Mouse (Mus musculus) right cerebral cortex, postnatal 10 days (tissue): Measurements from ENCODE around the gene Cd163l1.

Experiments used
- DNase-seq, 2 experiments: peaks; one replicate each; pipeline ENCODE4 v3.0.0; 2021; ENCODE audit warnings: low spot score in 2 of 2

The Cd163l1 gene

DNA sequence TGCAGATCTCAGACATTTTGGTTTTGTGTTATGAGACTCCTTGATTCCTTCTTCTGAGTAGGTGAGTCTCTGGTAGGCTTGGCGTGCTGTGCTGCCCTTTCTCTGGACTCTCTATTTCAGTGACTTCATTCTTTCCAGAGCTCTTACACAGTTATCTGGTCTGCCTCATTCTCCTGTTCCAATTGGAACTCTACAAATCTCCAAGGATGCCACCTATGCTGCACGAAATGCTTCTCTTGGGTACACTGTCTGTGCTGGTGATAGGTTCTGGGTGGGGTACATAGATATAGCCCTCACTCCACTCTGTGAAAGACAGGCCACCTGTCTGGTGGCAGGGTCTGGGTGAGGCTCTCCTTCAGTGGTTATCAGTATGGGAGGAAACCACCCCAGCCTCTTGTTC, at the start of gene Cd163l1:
Gene Cd163l1 (plus strand): TSS at position 301 of the 400 bp plus-strand sequence.
- no peak for DNase-seq

GRCm38 (mm10) chr7:140169386-140169785, 48.7 kb upstream of the Cd163l1 start:
- DNase-seq, result no peak

- DNase-seq, result no peak
Measured at GRCm38 (mm10) chr7:140170863-140171262, 47.2 kb upstream of the Cd163l1 start.

DNA sequence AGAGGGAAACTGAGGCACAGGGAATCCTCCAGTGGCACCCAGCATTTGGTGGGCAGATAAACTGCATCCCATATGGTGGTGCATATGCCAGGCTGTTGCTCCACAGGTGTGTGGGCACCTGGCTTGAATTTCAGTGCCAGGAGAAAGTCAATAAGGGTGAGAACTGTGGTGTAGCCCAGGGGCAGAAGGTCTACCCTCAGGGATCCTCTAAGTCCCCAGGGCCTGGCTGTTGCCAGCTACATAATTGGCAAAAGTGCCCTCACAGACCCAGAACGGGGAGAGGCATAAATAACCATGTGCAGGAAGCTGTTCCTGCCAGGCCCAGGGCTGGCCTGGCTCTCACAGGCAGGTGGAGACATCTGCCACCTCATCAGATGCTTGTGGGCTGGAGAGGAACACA, 45.1 kb upstream of the Cd163l1 start, which contains the start of gene Olfr523:
Gene Olfr523 (plus strand): TSS at position 282 of the 400 bp plus-strand sequence.
- no peak for DNase-seq

- DNase-seq, result no peak
Measured at GRCm38 (mm10) chr7:140179176-140179575, 38.9 kb upstream of the Cd163l1 start.

DNA sequence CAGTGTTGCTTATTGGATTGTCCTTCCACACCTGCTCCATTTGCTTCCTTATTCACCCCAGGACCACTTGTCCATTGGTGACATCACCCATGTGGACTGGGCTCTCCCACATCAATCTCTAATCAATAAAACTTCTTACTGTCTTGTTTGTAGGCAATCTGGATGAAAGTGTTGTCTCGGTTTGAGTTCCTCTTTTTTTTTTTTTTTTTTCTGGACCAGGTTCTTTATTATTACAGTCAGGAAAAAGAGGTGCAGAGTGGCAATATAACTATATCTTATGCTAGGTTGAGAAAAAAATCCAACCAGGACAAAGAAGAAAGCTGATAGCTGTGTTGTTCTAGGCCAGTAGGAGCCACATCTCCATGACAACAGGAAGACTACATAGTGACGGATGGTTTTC, 37.4 kb upstream of the Cd163l1 start:
- no peak for DNase-seq

- DNase-seq, result no peak
Measured at GRCm38 (mm10) chr7:140184206-140184605, 33.9 kb upstream of the Cd163l1 start.

DNA sequence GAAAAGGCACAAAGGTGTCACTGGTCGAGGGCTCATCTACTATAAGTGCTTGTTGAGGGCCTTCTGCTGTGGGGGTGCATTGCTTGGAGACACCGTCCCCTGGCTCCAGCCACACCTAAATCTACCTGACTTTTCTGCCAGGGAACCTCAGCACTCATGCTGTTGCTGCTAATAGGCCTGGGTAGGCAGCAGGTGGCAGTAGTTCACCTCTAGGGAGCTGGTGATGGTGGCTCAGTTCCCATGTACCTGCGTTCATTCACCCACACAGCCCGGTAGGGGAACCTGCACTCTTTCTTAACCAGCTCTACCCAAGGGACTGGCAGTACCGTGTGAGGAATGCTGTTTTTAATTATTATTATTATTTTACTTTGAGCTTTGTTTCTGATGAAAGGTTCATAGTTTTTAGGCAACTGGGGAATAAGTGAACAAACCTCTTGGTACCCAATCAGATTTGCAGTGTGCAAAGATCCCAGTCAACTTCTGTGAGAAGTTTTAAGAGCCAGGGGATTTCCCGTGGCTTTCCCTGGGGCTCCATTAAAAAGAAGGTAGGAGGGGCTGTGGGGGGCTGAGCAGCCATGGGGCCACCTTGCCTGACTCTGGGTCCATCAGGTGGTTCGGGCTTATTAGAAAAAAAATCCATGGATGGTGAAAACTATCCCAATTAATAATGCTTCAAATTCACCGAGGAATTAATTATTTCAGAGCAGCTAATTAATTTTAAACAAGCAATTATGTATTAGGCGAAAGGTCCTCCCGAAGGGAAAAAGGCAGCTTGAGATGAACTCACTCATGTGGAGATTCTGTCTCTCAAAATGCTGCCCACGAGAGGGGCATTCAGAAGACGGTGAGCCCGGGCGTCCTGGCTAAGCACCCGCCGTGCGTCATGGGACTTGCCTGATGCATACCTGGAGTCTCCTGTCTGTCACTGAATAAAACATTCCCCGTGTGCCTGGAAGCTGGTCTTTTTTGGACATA, 31.1 kb upstream of the Cd163l1 start:
- peak in 1 of 2 experiments; percentile 60 for DNase-seq

DNA sequence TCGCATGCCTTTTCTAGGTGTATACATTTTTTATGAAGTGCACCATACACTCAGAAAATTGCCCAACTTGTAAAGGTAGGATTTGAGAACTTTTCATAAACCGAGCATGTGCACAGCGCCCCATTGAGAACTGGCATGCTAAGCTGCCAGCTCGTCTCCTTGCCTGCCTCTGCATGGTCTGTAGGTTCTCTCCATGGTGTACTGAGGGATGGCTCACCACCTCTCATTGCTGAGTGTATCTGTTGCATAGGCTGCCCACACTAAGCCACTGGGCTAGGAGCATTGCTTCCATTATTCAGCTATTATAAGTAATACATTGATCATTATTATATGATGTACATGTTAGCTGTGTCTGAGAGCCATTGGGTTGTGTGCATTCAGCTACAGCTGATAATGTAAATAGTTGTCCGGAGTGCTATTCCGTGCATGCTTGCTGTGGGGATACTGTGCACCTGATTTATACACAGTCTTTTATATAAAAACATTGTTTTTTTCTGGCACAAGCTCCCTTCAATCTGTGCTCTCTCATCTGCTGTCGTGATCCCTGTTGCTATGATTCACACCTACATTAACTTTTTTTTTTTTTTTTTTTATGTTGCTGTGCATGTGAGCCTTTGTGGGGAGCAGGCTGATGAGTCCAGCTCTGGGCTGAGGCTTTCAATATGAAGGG, 30.2 kb upstream of the Cd163l1 start:
- DNase-seq, result no peak

GRCm38 (mm10) chr7:140188391-140189328, 29.4 kb upstream of the Cd163l1 start:
- no peak for DNase-seq

DNA sequence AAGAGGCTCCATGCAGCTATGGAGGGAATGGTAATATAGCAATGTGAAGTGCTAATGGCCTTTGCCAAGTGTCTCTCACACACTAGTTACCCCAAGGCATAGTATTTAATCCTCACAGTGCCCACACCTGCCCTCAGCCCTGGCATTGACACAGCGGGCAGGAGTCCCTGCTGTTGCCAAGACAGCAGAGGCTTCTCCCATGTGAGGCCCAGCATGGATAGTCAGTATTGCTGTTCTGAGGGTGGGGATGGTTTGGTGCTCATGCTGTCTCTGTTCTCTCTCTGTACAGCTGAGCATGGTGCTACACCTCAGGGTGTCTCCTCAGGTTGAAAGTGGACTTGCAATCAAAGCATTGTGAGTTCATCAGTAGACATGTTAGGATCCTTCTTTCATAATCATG, 27.6 kb upstream of the Cd163l1 start:
- no peak for DNase-seq

GRCm38 (mm10) chr7:140192445-140192844, 25.6 kb upstream of the Cd163l1 start:
- no peak for DNase-seq

- DNase-seq, result no peak
Measured at GRCm38 (mm10) chr7:140192851-140193250, 25.2 kb upstream of the Cd163l1 start.

DNA sequence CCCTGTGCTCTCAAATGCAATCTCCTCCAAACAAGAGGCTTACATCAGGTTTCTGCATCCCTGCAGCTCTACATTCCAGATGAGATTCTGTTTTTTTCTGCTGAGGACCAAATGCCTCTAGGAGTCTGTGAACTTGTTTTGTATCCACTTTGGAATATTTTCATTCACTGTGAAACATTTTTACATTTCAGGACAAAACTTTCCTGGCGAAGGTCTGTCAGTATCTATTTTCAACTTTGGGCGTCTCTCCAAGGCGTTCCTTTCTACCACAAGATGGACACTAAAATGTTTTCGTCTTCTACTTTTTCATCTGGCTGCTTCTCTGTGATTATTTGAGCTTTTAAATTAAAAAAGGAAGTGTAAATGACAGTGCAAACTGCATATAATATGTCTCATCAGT, 24.0 kb upstream of the Cd163l1 start:
- no peak for DNase-seq

GRCm38 (mm10) chr7:140196002-140196401, 22.1 kb upstream of the Cd163l1 start:
- no peak for DNase-seq

DNA sequence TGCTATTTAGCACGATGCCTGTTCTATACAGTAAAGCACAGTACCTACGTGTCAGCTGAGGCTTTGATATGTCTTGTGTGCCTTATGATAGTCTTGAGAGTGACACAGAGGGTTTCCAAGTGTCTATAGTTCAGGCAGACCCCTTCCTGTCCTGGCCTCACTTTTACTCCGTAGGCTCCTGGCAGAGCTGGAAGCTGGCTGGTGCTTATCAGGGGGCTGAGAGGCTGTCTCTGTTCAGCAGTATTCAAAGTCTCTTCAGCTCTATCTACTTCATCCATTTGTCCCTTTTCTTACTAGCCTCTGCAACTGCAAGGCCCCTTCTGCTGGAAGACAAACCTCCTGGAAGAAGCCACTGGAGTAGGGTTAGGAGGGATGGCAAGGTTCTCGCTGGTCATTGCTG, 17.0 kb upstream of the Cd163l1 start:
- no peak for DNase-seq

DNA sequence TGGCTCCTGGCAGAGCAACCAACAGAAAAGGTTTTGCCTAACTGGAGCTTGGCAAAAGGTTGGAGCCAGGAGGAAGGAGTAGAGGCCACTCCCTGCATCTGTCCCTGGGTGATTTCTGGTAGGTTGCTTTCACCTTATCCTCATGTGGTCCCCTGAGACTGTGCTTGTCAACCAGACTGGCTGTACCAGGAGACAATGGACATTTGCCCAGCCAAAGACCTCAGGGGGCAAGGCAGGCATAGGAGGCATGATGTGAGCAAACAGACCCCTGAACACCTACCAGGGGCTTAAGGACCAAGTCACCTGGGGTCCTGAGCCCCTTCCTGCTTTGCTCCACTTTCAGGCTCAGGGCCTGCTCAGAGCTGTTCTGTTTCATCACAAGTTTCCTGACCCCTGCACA, 12.2 kb upstream of the Cd163l1 start, which contains the start of gene Olfr524:
Gene Olfr524 (minus strand): TSS at position 101 of the 400 bp plus-strand sequence.
- DNase-seq, result no peak

DNA sequence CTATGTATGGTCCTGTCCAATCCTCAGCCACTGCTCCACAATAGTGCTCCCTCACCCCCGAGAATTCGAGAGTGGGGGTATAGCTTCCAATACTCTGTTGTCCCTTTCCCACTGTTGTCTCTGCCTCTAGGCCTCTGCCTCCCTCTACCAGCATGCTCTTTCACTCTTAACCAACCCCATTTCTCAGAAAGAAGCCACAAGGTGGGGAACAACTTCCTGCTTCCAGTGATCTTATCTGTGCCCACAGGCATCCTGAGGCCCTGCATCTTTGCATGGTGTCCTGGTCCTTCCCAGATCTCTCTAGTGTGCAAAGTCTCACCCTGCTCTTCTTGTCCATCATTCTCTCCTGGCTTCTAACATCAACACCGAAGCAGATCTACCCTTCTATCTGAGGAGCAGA, 11.2 kb upstream of the Cd163l1 start:
- no peak for DNase-seq

- DNase-seq, result no peak
Measured at GRCm38 (mm10) chr7:140208153-140208552, 9.9 kb upstream of the Cd163l1 start.

GRCm38 (mm10) chr7:140208677-140209076, 9.4 kb upstream of the Cd163l1 start:
- DNase-seq, result no peak

DNA sequence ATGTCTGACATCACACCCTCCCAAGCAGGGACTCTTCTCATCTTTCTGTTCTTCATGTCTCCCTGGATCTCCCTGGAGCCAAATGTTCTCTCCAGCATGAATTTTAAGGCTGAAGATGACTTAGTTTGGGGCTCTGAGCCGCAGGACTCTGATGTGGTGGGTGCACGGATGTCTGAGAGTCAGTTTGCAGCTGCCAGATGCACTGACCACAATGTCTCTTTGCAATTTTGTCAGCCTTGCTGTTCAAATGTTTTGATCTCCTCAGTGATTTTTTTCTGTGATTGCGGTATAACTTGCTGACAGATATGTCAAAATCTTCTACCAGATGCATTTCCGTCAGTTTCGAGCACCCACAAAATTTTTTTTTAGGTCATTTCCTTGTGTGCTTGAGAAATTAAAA, 4.2 kb upstream of the Cd163l1 start:
- DNase-seq, result no peak

DNA sequence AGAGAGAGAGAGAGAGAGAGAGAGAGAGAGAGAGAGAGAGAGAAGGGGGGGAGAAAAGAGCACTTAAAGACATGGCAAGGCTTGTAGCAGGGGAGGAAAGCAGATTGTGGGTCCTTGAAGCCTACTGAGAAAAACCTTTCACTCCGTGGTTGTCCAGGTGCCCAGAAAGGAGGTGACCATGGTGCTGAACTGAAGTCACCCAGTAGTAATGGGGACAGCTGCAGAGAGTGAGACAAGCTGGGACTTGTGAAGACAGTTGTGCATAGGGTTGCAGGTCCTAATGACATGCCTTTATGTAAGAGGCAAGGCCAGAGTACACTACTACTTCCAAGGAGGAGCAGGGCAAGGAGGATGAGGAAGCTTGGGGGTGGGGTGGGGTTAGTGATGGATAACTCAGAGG, 1.2 kb downstream of the Cd163l1 start:
- no peak for DNase-seq
